Mouse (Mus musculus) liver, postnatal 0 days (tissue): ENCODE data around the gene Steap4.

Experiments
- CTCF ChIP-seq: sonication (generic); IDR thresholded peaks from 2 replicates; pipeline ENCODE4 v1.5.1; 2016; ENCODE audit warnings: antibody characterized with exemption, low read depth
- EP300 ChIP-seq: IDR thresholded peaks from 2 replicates; pipeline ENCODE4 v1.6.1; 2016; ENCODE audit warnings: antibody characterized with exemption, low read depth, mild to moderate bottlenecking

DNA sequence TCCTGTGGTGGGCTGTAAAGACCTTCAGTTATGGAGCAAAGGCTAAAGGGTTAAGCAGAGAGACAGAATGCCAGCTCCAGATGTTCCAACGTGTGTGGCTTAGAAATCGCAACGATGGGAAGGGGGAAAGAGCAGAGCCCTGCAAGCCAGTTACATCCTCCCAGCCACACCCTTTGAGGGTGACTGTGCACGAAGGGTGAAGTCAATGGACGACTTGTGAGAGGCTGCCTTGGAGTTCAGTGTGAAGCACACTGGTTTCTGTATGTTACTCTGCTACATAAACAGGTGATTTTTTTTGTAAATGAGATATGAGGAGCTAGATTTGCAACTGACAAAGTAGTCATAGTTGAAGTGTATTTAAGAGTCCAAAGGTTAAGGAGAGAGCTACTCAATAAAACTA is 33.5 kb downstream of the Steap4 start:
- TF ChIP-seq CTCF (no peak), EP300 (no peak)
